8 mouse cellular contexts compared by ENCODE assay signal in the genomic region with DNA sequence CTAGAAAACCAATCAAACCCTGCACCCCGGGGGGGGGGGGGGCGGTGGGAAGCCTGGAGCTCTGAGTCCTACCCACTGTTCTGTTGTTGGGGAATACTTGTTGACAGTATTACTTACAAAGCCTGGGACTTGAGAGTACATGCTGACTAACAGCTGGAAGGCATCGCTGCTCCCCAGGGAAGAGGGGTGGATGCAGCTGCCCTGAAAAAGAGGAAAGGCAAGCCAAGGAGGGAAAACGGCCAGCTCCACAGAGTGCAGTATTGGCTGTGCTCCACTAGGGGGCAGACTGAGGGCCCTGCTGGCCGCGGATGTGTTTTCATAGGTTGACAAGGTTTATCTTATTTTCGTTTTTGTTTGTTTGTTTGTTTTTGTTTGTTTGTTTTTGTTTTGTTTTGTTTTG. TPM values are rescaled to one million over a fixed set of nuclear protein-coding genes. Genes with fewer than 3 reads are reported as not detected.
DNase-seq lines count a peak whose midpoint lies in the region; ATAC-seq and TF ChIP-seq lines count a peak whose summit lies in the region.

No protein-coding gene starts in this region.

- H3K4me2 ChIP-seq in midbrain, embryonic 11.5 days: no peak overlapping the region
- H3K4me2 ChIP-seq in midbrain, embryonic 16.5 days (ENCODE audit: low read length): no peak overlapping the region

- H3K27ac ChIP-seq in midbrain, embryonic 11.5 days (ENCODE audit: low read depth, low read length): no peak overlapping the region
- no peak overlapping the region for H3K27ac ChIP-seq in midbrain, embryonic 16.5 days (ENCODE audit: low read length)
- no peak overlapping the region for H3K27ac ChIP-seq in heart, embryonic 10.5 days

- H3K4me1 ChIP-seq in midbrain, embryonic 11.5 days (ENCODE audit: control insufficient read depth, insufficient read depth, low read length): no peaks in the 10 kb centered on the region
- H3K4me1 ChIP-seq in midbrain, embryonic 16.5 days (ENCODE audit: control insufficient read depth, insufficient read depth, low read length): no peaks in the 10 kb centered on the region
- H3K4me1 ChIP-seq in heart, embryonic 10.5 days: no peaks in the 10 kb centered on the region
- no peaks in the 10 kb centered on the region for H3K4me1 ChIP-seq in lung, adult 2 months (ENCODE audit: control insufficient read depth, insufficient read depth, low read length)

- no peak for TF ChIP-seq POLR2A in lung, adult 2 months (IDR thresholded peaks at IDR 0.05; ENCODE audit: borderline replicate concordance, extremely low read depth, low read depth, low read length)

- no peaks in the 10 kb centered on the region for H3K27me3 ChIP-seq in midbrain, embryonic 11.5 days (ENCODE audit: control insufficient read depth, insufficient read depth, low read length)
- H3K27me3 ChIP-seq in midbrain, embryonic 16.5 days (ENCODE audit: control insufficient read depth, insufficient read depth, low read depth, low read length): no peaks in the 10 kb centered on the region
- peaks cover 38% of the 10 kb centered on the region for H3K27me3 ChIP-seq in heart, embryonic 10.5 days (ENCODE audit: insufficient read depth, poor library complexity, severe bottlenecking)

- peak; percentile 81 for TF ChIP-seq CTCF in lung, adult 2 months (IDR thresholded peaks at IDR 0.05; ENCODE audit: insufficient read depth, low read length)

- H3K4me3 ChIP-seq in midbrain, embryonic 11.5 days (ENCODE audit: low read depth, low read length): no peak overlapping the region
- H3K4me3 ChIP-seq in midbrain, embryonic 16.5 days (ENCODE audit: low read depth, low read length): no peak overlapping the region
- H3K4me3 ChIP-seq in heart, embryonic 10.5 days: no peak overlapping the region
- H3K4me3 ChIP-seq in lung, adult 2 months (replicated peaks; ENCODE audit: extremely low read depth, low read depth, low read length): no peak overlapping the region

- H3K9me3 ChIP-seq in midbrain, embryonic 11.5 days (ENCODE audit: control insufficient read depth, low read length): no peaks in the 10 kb centered on the region
- no peaks in the 10 kb centered on the region for H3K9me3 ChIP-seq in midbrain, embryonic 16.5 days (replicated peaks; ENCODE audit: control insufficient read depth, low read length, poor library complexity, severe bottlenecking)
- no peaks in the 10 kb centered on the region for H3K9me3 ChIP-seq in heart, embryonic 10.5 days

- ATAC-seq in CD4-positive, CD25-positive, alpha-beta regulatory T cell, adult 4 months: no peak
- no peak for ATAC-seq in midbrain, embryonic 11.5 days (ENCODE audit: low FRiP score)
- ATAC-seq in midbrain, embryonic 16.5 days: no peak

- H3K36me3 ChIP-seq in midbrain, embryonic 11.5 days (ENCODE audit: control insufficient read depth, insufficient read depth, low read length): no peaks in the 10 kb centered on the region
- H3K36me3 ChIP-seq in midbrain, embryonic 16.5 days (ENCODE audit: control insufficient read depth, insufficient read depth, low read length): no peaks in the 10 kb centered on the region
- H3K36me3 ChIP-seq in heart, embryonic 10.5 days: no peaks in the 10 kb centered on the region

- peak; percentile 62 for DNase-seq in CD4-positive, CD25-positive, alpha-beta regulatory T cell, adult 2 months (ENCODE audit: low read depth, low spot score)
- DNase-seq in midbrain, embryonic 11.5 days (ENCODE audit: low spot score, missing footprints): peak; percentile 88
- peak; percentile 67 to 76 for DNase-seq in cerebellum, postnatal 25 days
- DNase-seq in heart, embryonic 10.5 days (ENCODE audit: low spot score): peak; percentile 59
- DNase-seq in lung, adult 2 months: peak; percentile 40
- DNase-seq in spleen, postnatal 10 days (ENCODE audit: low spot score in 2 of 2): peak; percentile 38 to 63

- no peak overlapping the region for H3K9ac ChIP-seq in midbrain, embryonic 11.5 days (ENCODE audit: low read length)
- H3K9ac ChIP-seq in midbrain, embryonic 16.5 days (ENCODE audit: low read depth, low read length): no peak overlapping the region

- WGBS in midbrain, embryonic 11.5 days: 23% methylated on average over 7 of the region's 7 CpGs
- 24% methylated on average over 7 of the region's 7 CpGs for WGBS in midbrain, embryonic 16.5 days
- 31% methylated on average over 7 of the region's 7 CpGs for WGBS in heart, embryonic 10.5 days
- WGBS in lung, adult 2 months: 25% methylated on average over 7 of the region's 7 CpGs

RNA-seq across cellular contexts. Expression of a gene that starts 14.8 kb away (rescaled TPM):
- not detected for polyA plus RNA-seq in CD4-positive, CD25-positive, alpha-beta regulatory T cell, adult 4 months (2017; shearing (Covaris generic))
- polyA plus RNA-seq in midbrain, embryonic 11.5 days (2014; fragmentation: Nextera tagmentation; extraction: Ambion mirVana): not detected in 2 replicates
- polyA plus RNA-seq in midbrain, embryonic 16.5 days (2015; fragmentation: Nextera tagmentation; extraction: Ambion mirVana): 0.50 and 0.53 TPM in 2 replicates
- polyA plus RNA-seq in heart, embryonic 10.5 days (2016; fragmentation: Nextera tagmentation; extraction: Ambion mirVana): not detected in 2 replicates
- 43.9 TPM in 1 of 2 replicates, not detected in the other for polyA plus RNA-seq in lung, adult 2 months (2012; rRNA removed)

RNA-seq across cellular contexts. Expression of a gene that starts 26.0 kb away (rescaled TPM):
- polyA plus RNA-seq in CD4-positive, CD25-positive, alpha-beta regulatory T cell, adult 4 months (2017; shearing (Covaris generic)): 10 to 100 TPM; 10.6 to 15.5 TPM
- polyA plus RNA-seq in midbrain, embryonic 11.5 days (2014; fragmentation: Nextera tagmentation; extraction: Ambion mirVana): 0.11 TPM in 1 of 2 replicates, not detected in the other
- 0.59 and 0.72 TPM in 2 replicates for polyA plus RNA-seq in midbrain, embryonic 16.5 days (2015; fragmentation: Nextera tagmentation; extraction: Ambion mirVana)
- 1.1 and 1.2 TPM in 2 replicates for polyA plus RNA-seq in heart, embryonic 10.5 days (2016; fragmentation: Nextera tagmentation; extraction: Ambion mirVana)
- not detected in 2 replicates for polyA plus RNA-seq in lung, adult 2 months (2012; rRNA removed)

RNA-seq across cellular contexts. Expression of a gene that starts 45.9 kb away (rescaled TPM):
- under 1 TPM in 1 of 2 experiments, not detected in 1; 0.35 TPM for polyA plus RNA-seq in CD4-positive, CD25-positive, alpha-beta regulatory T cell, adult 4 months (2017; shearing (Covaris generic))
- 0.15 and 0.74 TPM in 2 replicates for polyA plus RNA-seq in midbrain, embryonic 11.5 days (2014; fragmentation: Nextera tagmentation; extraction: Ambion mirVana)
- polyA plus RNA-seq in midbrain, embryonic 16.5 days (2015; fragmentation: Nextera tagmentation; extraction: Ambion mirVana): 9.0 and 11.5 TPM in 2 replicates
- polyA plus RNA-seq in heart, embryonic 10.5 days (2016; fragmentation: Nextera tagmentation; extraction: Ambion mirVana): 0.16 and 0.25 TPM in 2 replicates
- polyA plus RNA-seq in lung, adult 2 months (2012; rRNA removed): 2.6 and 23.9 TPM in 2 replicates

RNA-seq across cellular contexts. Expression of a gene that starts 49.2 kb away (rescaled TPM):
- polyA plus RNA-seq in CD4-positive, CD25-positive, alpha-beta regulatory T cell, adult 4 months (2017; shearing (Covaris generic)): not detected
- polyA plus RNA-seq in midbrain, embryonic 11.5 days (2014; fragmentation: Nextera tagmentation; extraction: Ambion mirVana): 0.11 TPM in 1 of 2 replicates, not detected in the other
- polyA plus RNA-seq in midbrain, embryonic 16.5 days (2015; fragmentation: Nextera tagmentation; extraction: Ambion mirVana): 0.49 and 0.65 TPM in 2 replicates
- 0.16 and 0.17 TPM in 2 replicates for polyA plus RNA-seq in heart, embryonic 10.5 days (2016; fragmentation: Nextera tagmentation; extraction: Ambion mirVana)
- polyA plus RNA-seq in lung, adult 2 months (2012; rRNA removed): 1.1 and 1.2 TPM in 2 replicates

RNA-seq across cellular contexts. Expression of a gene that starts 51.4 kb away (rescaled TPM):
- polyA plus RNA-seq in CD4-positive, CD25-positive, alpha-beta regulatory T cell, adult 4 months (2017; shearing (Covaris generic)): not detected
- polyA plus RNA-seq in midbrain, embryonic 11.5 days (2014; fragmentation: Nextera tagmentation; extraction: Ambion mirVana): 0.17 and 0.33 TPM in 2 replicates
- 0.75 and 1.1 TPM in 2 replicates for polyA plus RNA-seq in midbrain, embryonic 16.5 days (2015; fragmentation: Nextera tagmentation; extraction: Ambion mirVana)
- 0.60 and 0.63 TPM in 2 replicates for polyA plus RNA-seq in heart, embryonic 10.5 days (2016; fragmentation: Nextera tagmentation; extraction: Ambion mirVana)
- 0.25 and 0.95 TPM in 2 replicates for polyA plus RNA-seq in lung, adult 2 months (2012; rRNA removed)
